Mouse (Mus musculus): ENCODE data around the gene Sh3rf3. TPM values are rescaled to one million over a fixed set of nuclear protein-coding genes. Genes with fewer than 3 reads are reported as not detected.

Sh3rf3 gene
- polyA plus RNA-seq (2021) = 1.7 TPM

DNA sequence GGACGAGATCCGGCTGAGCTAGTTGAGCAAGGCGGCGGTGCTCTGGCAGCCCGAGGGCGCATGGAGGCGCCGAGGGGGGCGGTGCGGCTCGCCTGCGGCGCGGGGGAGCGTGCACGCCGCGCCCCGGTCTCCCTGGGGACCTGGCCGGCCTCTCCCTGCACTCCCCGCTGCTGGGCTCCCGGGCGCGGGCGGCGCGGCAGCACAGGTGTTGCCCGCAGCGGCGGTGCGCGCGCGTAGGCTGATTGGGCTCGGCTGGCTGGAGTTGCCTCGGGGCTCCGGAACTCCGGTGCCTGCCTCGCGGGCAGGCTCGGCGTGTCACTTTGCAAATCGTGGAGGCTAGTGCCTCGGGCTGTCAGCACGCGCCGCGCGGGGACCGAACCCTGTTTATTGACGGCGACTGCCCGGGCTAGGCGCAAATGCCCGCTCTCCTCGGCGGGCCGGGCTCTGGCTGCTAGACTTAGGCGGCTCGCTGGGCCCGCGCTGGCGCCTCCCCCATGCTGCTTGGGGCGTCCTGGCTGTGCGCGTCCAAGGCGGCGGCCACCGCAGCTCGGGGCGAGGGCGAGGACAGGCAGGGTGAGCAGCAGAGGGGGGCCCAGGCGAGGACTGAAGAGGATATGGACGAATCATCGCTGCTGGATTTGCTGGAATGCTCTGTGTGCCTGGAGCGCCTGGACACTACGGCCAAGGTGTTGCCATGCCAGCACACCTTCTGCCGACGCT, at the start of gene Sh3rf3:
TSS of gene Sh3rf3 (plus strand) at position 279 of the 720 bp plus-strand sequence.
- ATAC-seq (peak; percentile 29), DNase-seq (ENCODE audit: low read depth, low spot score) (no peak)
- CTCF ChIA-PET = interaction anchor here (0.8 kb wide), 1 partner anchor 248 kb away, joined by 3 read pairs; no protein-coding TSS in a partner anchor
- no peak for TF ChIP-seq CTCF (IDR thresholded peaks at IDR 0.05)
- peaks cover 47% of the 10 kb centered on the region for H3K27me3 ChIP-seq
- POLR2A ChIA-PET = no interaction called here
- in situ Hi-C loops (cut with MboI; ENCODE audit: low pct_unique_long_range_greater_than_20kb) = loop anchor here (5.0 to 25.0 kb wide), 3 partner anchors 174 to 472 kb away; no protein-coding TSS in a partner anchor

DNA sequence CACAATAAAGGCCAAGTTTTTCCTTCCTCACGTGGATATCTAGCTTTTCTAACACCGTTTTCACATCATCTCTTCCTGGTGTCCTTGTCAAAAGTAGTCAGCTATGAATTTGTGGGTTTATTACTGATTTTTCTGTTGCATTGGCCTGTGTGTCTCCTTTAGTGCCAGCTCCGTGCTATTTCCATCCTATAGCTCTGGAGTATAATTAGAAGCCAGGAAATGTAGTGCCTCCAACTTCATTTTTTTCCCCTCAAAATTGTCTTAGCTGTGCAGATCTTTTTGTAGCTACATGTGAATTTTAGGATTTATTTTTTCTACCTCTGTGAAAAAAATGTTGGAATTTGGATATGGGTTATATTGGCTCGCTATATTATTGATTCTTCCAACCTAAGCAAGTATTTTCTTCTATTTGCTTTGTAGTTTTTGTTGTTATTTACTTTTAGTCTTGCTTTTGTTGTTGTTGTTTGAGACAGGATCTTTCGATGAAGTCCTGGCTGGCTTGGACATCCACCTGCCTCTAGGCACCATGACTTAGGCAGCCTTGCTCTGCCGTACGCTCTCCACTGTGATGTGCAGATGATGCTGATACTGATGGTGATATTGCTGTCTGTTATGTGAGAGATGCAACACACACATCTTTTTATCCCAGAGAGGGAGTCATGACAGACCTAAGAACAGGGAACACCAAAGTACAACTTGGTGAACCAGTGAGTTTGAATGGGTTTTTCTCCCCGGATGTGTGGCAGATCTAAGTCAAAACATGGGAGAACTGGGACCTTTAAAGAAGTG, 24.5 kb upstream of the Sh3rf3 start:
- peaks cover 33% of the 10 kb centered on the region for H3K27me3 ChIP-seq
- CTCF ChIA-PET = interaction anchor here (1.0 kb wide), 1 partner anchor 10 kb away, joined by 3 read pairs; no protein-coding TSS in a partner anchor
- ATAC-seq = no peak
- DNase-seq (ENCODE audit: low read depth, low spot score) = no peak
- POLR2A ChIA-PET = no interaction called here
- TF ChIP-seq CTCF (IDR thresholded peaks at IDR 0.05) = no peak
- in situ Hi-C loops (cut with MboI; ENCODE audit: low pct_unique_long_range_greater_than_20kb) = no loop called here

DNA sequence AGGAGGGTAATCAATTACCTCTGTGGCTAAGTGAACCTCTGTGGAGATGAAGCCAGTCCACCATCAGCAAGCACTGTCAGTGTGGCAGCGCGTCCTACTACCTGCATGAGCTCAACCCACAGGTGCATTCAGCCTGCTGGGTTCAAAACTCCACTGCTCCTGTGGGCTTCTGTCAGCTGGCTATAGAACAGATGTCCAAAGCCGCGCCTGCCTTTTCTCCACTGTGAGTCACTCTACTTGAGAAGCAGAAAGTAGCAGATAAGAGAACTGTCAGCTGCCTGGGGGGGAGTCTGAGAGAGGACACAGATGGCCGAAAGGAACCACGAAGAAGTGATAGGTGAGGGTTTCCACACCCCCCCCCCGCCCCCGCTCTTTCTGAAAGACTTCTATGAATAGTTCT, 15.6 kb upstream of the Sh3rf3 start:
- DNase-seq (ENCODE audit: low read depth, low spot score) = no peak
- H3K27me3 ChIP-seq = peaks cover 41% of the 10 kb centered on the region
- ChIA-PET CTCF (interaction anchor here (1.0 kb wide), 1 partner anchor 9 kb away, joined by 3 read pairs; no protein-coding TSS in a partner anchor), POLR2A (no interaction called here)
- in situ Hi-C loops (cut with MboI; ENCODE audit: low pct_unique_long_range_greater_than_20kb) = no loop called here
- no peak for TF ChIP-seq CTCF (IDR thresholded peaks at IDR 0.05)
- ATAC-seq = no peak

DNA sequence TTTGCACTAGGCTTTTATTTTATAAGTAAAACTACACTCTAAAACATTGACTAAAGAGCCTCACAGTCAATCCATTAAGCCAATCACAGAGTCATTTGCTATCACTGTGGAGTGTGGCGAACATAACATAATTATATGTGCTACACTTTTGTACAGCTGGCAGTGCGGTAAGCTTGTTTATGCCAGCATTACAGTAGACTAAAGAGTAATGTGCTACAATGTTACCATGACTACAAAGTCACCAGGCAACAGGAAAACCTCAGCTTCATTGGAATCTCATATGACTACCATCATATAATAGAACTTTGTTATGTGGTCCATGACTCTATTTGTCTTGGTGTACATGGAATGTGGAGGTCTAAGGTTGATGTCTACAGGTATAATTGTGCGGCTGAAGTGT, 15.0 kb upstream of the Sh3rf3 start:
- CTCF ChIA-PET = interaction anchor here (1.0 kb wide), 1 partner anchor 10 kb away, joined by 3 read pairs; no protein-coding TSS in a partner anchor

DNA sequence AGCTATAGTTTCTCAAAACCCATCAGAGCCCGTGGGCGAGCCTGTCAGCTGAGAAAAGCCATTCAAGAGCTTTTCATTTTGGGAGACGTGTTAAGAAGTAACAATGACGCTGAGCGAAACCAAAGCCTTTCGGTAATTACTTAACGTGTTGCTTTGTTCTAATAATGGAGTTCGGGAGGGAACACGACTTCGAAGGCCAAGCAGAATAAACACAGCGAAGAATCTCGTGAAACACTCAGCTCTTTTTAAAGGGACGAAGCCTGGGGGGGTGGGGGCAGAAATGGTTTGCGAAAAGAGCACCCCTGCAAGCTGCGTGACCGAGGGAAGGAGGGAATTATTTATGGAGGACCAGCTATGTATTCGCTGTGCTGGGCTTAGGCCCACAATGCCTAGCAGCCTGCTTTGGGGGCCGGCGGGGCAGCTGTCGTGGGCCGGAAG, 12.1 kb upstream of the Sh3rf3 start:
- in situ Hi-C loops (cut with MboI; ENCODE audit: low pct_unique_long_range_greater_than_20kb) = loop anchor here (25.0 kb wide), 1 partner anchor 186 kb away; no protein-coding TSS in a partner anchor
- ChIA-PET CTCF (no interaction called here), POLR2A (no interaction called here)
- no peak for DNase-seq (ENCODE audit: low read depth, low spot score)
- ATAC-seq = no peak
- TF ChIP-seq CTCF (IDR thresholded peaks at IDR 0.05) = no peak
- H3K27me3 ChIP-seq = peaks cover 34% of the 10 kb centered on the region

More for the DNA sequence above, 15.0 kb upstream of the Sh3rf3 start:
- DNase-seq (ENCODE audit: low read depth, low spot score) (no peak), ATAC-seq (no peak)
- TF ChIP-seq CTCF (IDR thresholded peaks at IDR 0.05) = no peak
- H3K27me3 ChIP-seq = peaks cover 36% of the 10 kb centered on the region
- POLR2A ChIA-PET = interaction anchor here (0.8 kb wide), 1 partner anchor 58 kb away, joined by 3 read pairs; no protein-coding TSS in a partner anchor
- in situ Hi-C loops (cut with MboI; ENCODE audit: low pct_unique_long_range_greater_than_20kb) = no loop called here

DNA sequence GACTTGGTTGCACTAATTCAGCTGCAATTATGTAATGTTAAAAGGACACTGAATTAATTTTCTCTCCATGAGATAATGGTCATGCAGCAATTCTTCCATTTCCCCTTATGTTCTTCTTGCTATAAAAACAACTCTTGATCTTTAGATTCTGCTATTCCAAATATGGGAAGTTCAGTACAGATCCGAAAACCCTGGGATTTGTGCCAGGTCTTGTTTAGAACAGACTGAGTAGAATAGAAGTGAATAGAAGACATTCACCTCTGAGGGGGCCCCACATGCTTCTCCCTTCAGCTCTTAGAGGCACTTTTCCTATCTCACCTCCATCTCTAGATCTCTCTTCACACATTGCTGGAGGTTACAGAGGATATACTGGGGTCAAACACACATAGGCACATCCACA, 10.8 kb upstream of the Sh3rf3 start:
- ATAC-seq = no peak
- no peak for DNase-seq (ENCODE audit: low read depth, low spot score)
- in situ Hi-C loops (cut with MboI; ENCODE audit: low pct_unique_long_range_greater_than_20kb) = loop anchor here (25.0 kb wide), 1 partner anchor 185 kb away; no protein-coding TSS in a partner anchor
- ChIA-PET POLR2A (no interaction called here), CTCF (no interaction called here)
- TF ChIP-seq CTCF (IDR thresholded peaks at IDR 0.05) = no peak
- H3K27me3 ChIP-seq = peaks cover 40% of the 10 kb centered on the region

DNA sequence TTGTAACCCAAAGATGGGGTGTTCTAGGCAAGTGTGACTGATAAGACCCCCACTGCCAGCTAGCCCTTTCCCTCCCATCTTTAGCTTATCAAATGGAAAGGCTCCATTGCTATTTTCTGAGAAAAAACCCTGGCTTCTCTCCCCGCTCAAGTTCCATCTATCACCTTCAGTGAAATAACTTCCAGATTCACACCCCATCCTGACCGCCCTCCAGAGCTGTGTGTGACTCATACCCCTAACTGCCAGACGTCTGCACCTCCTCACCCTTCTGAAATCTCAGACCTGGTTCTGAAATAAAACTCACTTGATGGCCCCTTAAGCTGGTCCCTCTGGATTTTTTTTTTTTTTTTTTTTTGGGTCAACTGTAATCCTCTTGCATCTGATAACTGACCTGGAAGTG, 5.2 kb upstream of the Sh3rf3 start:
- ATAC-seq (no peak), DNase-seq (ENCODE audit: low read depth, low spot score) (no peak)
- CTCF ChIA-PET = no interaction called here
- POLR2A ChIA-PET = no interaction called here
- TF ChIP-seq CTCF (IDR thresholded peaks at IDR 0.05) = no peak
- peaks cover 24% of the 10 kb centered on the region for H3K27me3 ChIP-seq
- in situ Hi-C loops (cut with MboI; ENCODE audit: low pct_unique_long_range_greater_than_20kb) = loop anchor here (25.0 kb wide), 1 partner anchor 179 kb away; no protein-coding TSS in a partner anchor

DNA sequence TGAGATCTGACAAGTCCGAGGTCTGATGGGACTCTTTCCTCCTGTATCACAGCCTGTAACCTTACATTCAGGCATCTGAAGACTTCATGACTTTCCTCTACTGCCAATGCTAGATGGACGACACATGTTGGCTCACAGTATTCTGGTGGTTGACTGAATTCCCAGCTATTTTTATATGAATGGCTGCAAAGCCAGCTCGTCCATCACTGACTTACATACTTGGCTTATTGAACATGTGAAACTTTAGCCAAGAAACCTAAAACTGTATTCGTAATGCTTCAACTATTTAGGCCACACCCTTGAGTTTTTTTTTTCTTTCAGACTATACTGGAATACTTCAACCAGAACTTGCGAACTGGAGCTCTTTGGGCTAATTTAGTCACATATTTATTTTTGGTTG, 3.0 kb upstream of the Sh3rf3 start:
- DNase-seq (ENCODE audit: low read depth, low spot score) (no peak), ATAC-seq (no peak)
- ChIA-PET CTCF (no interaction called here), POLR2A (no interaction called here)
- TF ChIP-seq CTCF (IDR thresholded peaks at IDR 0.05) = no peak
- peaks cover 41% of the 10 kb centered on the region for H3K27me3 ChIP-seq
- in situ Hi-C loops (cut with MboI; ENCODE audit: low pct_unique_long_range_greater_than_20kb) = loop anchor here (5.0 to 25.0 kb wide), 3 partner anchors 177 to 475 kb away; no protein-coding TSS in a partner anchor

DNA sequence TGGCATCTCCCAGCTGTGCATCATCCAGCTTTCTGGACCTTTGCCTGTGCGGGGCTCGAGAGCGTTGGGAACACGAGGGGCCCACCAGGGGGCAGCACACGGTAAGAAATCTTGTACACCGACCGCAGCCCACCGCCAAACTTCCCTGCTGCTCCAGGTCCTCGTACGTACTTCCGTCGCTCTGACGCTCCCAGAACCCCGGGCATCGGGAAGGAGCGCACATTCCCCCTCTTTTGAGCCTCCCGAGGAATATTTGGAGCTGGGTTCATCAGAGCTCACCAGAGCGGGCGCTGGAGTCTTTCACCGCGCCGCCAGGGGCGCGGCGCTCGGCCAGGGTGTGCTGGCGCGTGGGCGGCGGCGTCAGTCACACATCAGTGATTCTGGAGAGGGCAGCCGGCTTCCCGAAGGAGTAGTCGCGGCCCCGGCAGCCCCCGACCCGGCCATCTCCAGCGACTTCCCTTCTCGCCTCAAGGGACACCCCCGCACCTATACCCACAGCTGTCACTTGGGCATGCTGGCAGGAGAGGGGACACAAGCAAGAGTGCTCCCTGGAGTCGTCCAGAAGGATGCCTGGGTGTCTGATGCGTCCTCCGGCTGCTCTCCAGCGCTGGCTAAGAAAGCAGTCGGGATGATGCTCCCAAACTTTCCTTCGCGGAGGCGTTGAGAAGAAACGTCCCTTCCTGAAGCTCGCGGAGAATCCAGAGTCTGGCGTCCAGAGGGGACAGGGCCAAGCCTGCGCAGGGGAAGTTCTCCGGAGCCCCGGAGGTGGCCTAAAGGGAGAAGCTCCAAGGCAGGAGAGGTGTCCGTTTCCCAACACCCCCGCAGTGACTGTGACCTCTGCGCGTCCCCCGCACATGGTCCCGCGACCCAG, 714 bp upstream of the Sh3rf3 start:
- ChIA-PET POLR2A (no interaction called here), CTCF (interaction anchor here (0.8 to 1.2 kb wide), 5 partner anchors 13 to 639 kb away, joined by 3 read pairs; no protein-coding TSS in a partner anchor)
- ATAC-seq = peak; percentile 72
- peaks cover 43% of the 10 kb centered on the region for H3K27me3 ChIP-seq
- peak; percentile 15 for DNase-seq (ENCODE audit: low read depth, low spot score)
- peak; percentile 96 for TF ChIP-seq CTCF (IDR thresholded peaks at IDR 0.05)
- in situ Hi-C loops (cut with MboI; ENCODE audit: low pct_unique_long_range_greater_than_20kb) = loop anchor here (5.0 to 25.0 kb wide), 3 partner anchors 175 to 472 kb away; no protein-coding TSS in a partner anchor

DNA sequence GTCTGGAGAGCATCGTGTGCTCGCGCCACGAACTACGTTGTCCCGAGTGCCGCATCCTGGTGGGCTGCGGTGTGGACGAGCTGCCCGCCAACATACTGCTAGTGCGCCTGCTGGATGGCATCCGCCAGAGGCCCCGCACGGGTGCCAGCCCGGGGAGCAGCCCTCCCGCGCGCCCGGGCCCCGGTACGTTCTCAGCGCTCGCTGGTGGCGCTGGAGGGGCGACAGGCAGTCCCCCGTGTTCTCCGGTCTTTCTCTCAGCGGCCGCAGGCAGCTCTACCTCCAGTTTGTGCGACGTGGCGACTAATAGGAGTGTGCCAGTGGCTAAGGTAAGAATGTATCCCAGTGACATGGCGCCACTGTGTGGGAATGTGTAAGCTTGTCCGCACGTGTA, 637 bp downstream of the Sh3rf3 start:
- DNase-seq (ENCODE audit: low read depth, low spot score) (no peak), ATAC-seq (no peak)
- in situ Hi-C loops (cut with MboI; ENCODE audit: low pct_unique_long_range_greater_than_20kb) = loop anchor here (5.0 to 25.0 kb wide), 3 partner anchors 174 to 471 kb away; no protein-coding TSS in a partner anchor

More for the DNA sequence above, 637 bp downstream of the Sh3rf3 start:
- TF ChIP-seq CTCF (IDR thresholded peaks at IDR 0.05) = no peak
- ChIA-PET POLR2A (no interaction called here), CTCF (no interaction called here)
- peaks cover 47% of the 10 kb centered on the region for H3K27me3 ChIP-seq

All from Patski (cell line).